Comparison of ENCODE assay signal across 8 mouse cellular contexts in the genomic region with DNA sequence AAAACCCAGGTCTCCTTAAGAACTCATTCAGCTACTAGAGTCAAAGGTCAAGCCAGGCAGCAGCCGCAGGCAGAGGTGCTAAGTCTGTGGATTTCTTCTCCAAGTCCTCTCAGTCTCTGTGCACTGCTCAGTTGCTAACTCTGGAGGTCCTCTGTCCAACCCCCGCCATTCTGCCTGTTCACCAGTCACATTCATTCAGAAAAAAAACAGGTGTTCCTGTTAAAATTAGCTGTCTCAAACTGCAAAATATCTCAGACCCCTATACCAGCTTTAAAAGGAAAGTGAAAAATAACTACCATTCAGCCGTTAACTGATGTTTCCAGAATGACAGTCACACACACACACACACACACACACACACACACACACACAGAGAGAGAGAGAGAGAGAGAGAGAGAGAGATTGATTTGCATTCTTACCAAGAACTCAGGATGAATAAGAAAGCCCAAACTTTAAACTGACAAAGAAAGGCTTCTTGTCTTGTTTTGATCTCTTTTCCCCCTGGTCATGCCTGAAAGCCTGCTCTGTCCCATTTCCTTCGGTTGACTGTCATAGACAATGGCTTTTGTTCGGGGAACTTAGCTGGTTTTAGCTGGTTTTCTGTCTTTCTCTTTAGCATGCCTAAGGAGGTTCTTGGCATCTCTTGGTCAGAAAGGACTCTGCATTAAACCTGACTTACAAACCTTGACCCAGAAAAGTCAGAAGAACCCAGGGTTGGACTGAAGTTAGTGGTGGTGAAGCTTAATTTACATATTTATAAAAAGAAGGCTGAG. TPM values are rescaled to one million over a fixed set of nuclear protein-coding genes. Genes with fewer than 3 reads are reported as not detected.
A peak's percentile ranks its signal among the peaks of the same experiment; 100 is the strongest.
DNase-seq lines count a peak whose midpoint lies in the region; ATAC-seq and TF ChIP-seq lines count a peak whose summit lies in the region.

No protein-coding gene starts in this region.

- H3K36me3 ChIP-seq in heart, embryonic 14.5 days (ENCODE audit: control insufficient read depth, insufficient read depth, low read length) = peaks cover 41% of the 10 kb centered on the region
- H3K36me3 ChIP-seq in ES-E14 (ENCODE audit: control insufficient read depth, insufficient read depth, low read length, poor library complexity, severe bottlenecking) = peaks cover 5% of the 10 kb centered on the region
- H3K36me3 ChIP-seq in forebrain, embryonic 16.5 days (ENCODE audit: control insufficient read depth, insufficient read depth) = no peaks in the 10 kb centered on the region; the same call in 1 of the 2 replicates
- H3K36me3 ChIP-seq in limb, embryonic 12.5 days = peaks cover 21% of the 10 kb centered on the region

- no peaks in the 10 kb centered on the region for H3K9me3 ChIP-seq in heart, embryonic 14.5 days (ENCODE audit: control insufficient read depth, low read length)
- H3K9me3 ChIP-seq in ES-E14 (ENCODE audit: control insufficient read depth, insufficient read depth, low read depth, low read length) = no peaks in the 10 kb centered on the region
- 0 out of 2 replicates have a peak, but pooled peaks cover 2% of the 10 kb centered on the region for H3K9me3 ChIP-seq in forebrain, embryonic 16.5 days (ENCODE audit: control insufficient read depth, low read length)
- no peaks in the 10 kb centered on the region for H3K9me3 ChIP-seq in limb, embryonic 12.5 days

- in situ Hi-C loops in ES-E14 (cut with MboI; ENCODE audit: low sequenced_read_pairs in 2 of 2, unreplicated experiment in 2 of 2) = no loop called here

- H3K27me3 ChIP-seq in heart, embryonic 14.5 days (ENCODE audit: control insufficient read depth, insufficient read depth, low read length) = no peaks in the 10 kb centered on the region
- no peaks in the 10 kb centered on the region for H3K27me3 ChIP-seq in forebrain, embryonic 16.5 days (replicated peaks; ENCODE audit: control insufficient read depth, insufficient read depth, low read length)
- no peaks in the 10 kb centered on the region for H3K27me3 ChIP-seq in limb, embryonic 12.5 days

- 0 out of 4 replicates have a peak overlapping the region, but pooled peaks of 1 of the 2 experiments have one; percentile 17 for H3K27ac ChIP-seq in heart, embryonic 14.5 days (replicated peaks in 1 of 2; ENCODE audit: control insufficient read depth in 1 of 2, insufficient read depth in 1 of 2, low read depth in 2 of 2, low read length in 2 of 2)
- peak overlapping the region; percentile 84 for H3K27ac ChIP-seq in ES-E14 (ENCODE audit: insufficient read depth, low read depth, low read length, poor library complexity, severe bottlenecking)
- no peak overlapping the region for H3K27ac ChIP-seq in forebrain, embryonic 16.5 days (ENCODE audit: low read length)
- peak overlapping the region; percentile 53; the same call in 1 of the 2 replicates for H3K27ac ChIP-seq in limb, embryonic 12.5 days

- no peak for ATAC-seq in heart, embryonic 14.5 days (ENCODE audit: insufficient number of reproducible peaks, insufficient read depth, low FRiP score, low read depth)
- no peak for ATAC-seq in forebrain, embryonic 16.5 days
- no peak for ATAC-seq in limb, embryonic 12.5 days (ENCODE audit: insufficient number of reproducible peaks, insufficient read depth, low FRiP score, low TSS enrichment, low read depth)
- ATAC-seq in megakaryocyte progenitor cell, adult 5-6 weeks (replicated peaks; ENCODE audit: poor library complexity) = no peak

- H3K4me1 ChIP-seq in heart, embryonic 14.5 days (ENCODE audit: control insufficient read depth in 2 of 2, insufficient read depth in 2 of 2, low read length in 2 of 2) = peaks cover 8 to 38% of the 10 kb centered on the region in 2 experiments
- peaks cover 9 to 16% of the 10 kb centered on the region in 2 experiments for H3K4me1 ChIP-seq in ES-E14 (ENCODE audit: control insufficient read depth in 2 of 2, insufficient read depth in 2 of 2, low read length in 2 of 2, poor library complexity in 1 of 2)
- peaks cover 40% of the 10 kb centered on the region for H3K4me1 ChIP-seq in forebrain, embryonic 16.5 days (replicated peaks; ENCODE audit: control insufficient read depth, insufficient read depth, low read length)
- peaks cover 58% of the 10 kb centered on the region for H3K4me1 ChIP-seq in limb, embryonic 12.5 days (replicated peaks)

- peak overlapping the region; percentile 41; the same call in 1 of the 2 replicates for H3K9ac ChIP-seq in heart, embryonic 14.5 days (ENCODE audit: low read length)
- peak overlapping the region; percentile 17; the same call in 1 of the 2 replicates for H3K9ac ChIP-seq in ES-E14 (ENCODE audit: insufficient read depth, low read depth, low read length, poor library complexity, severe bottlenecking)
- no peak overlapping the region for H3K9ac ChIP-seq in forebrain, embryonic 16.5 days (replicated peaks; ENCODE audit: low read depth, low read length)
- H3K9ac ChIP-seq in limb, embryonic 12.5 days (replicated peaks) = no peak overlapping the region

- DNase-seq in heart, adult 18-20 months = no peak
- DNase-seq in ES-E14 (ENCODE audit: low read depth, low spot score) = peak; percentile 84
- DNase-seq in telencephalon, adult 2 months (ENCODE audit: low read depth, low spot score) = peak; percentile 23
- DNase-seq in thymus, postnatal 4 days = no peak

- 31% methylated on average over 5 of the region's 5 CpGs for WGBS in heart, embryonic 14.5 days
- 6% methylated on average over 5 of the region's 5 CpGs for WGBS in forebrain, embryonic 16.5 days
- 28% methylated on average over 5 of the region's 5 CpGs for WGBS in limb, embryonic 12.5 days

- no peak overlapping the region for H3K4me3 ChIP-seq in heart, embryonic 14.5 days (ENCODE audit: control insufficient read depth in 1 of 2, insufficient read depth in 1 of 2, low read depth in 1 of 2, low read length in 2 of 2)
- H3K4me3 ChIP-seq in ES-E14 (ENCODE audit: insufficient read depth in 1 of 2, low read depth in 1 of 2, low read length in 2 of 2, poor library complexity in 1 of 2, severe bottlenecking in 1 of 2) = no peak overlapping the region
- H3K4me3 ChIP-seq in forebrain, embryonic 16.5 days (replicated peaks; ENCODE audit: low read length) = no peak overlapping the region
- no peak overlapping the region for H3K4me3 ChIP-seq in limb, embryonic 12.5 days (replicated peaks)

- H3K4me2 ChIP-seq in heart, embryonic 14.5 days (ENCODE audit: low read length) = peak overlapping the region; percentile 95
- peak overlapping the region; percentile 24 for H3K4me2 ChIP-seq in forebrain, embryonic 16.5 days (ENCODE audit: low read length)
- peak overlapping the region; percentile 97 for H3K4me2 ChIP-seq in limb, embryonic 12.5 days

TF ChIP-seq in ES-E14, 5 proteins besides CTCF, POLR2A, EP300 and RAD21:
- no peak; the same call in 1 of the 2 replicates for TF ChIP-seq CHD2 (IDR thresholded peaks at IDR 0.05; ENCODE audit: low read depth, low read length)
- TF ChIP-seq HCFC1 (IDR thresholded peaks at IDR 0.05; ENCODE audit: borderline replicate concordance, insufficient read depth, low read length) = no peak
- TF ChIP-seq ZC3H11A (IDR thresholded peaks at IDR 0.05; ENCODE audit: borderline replicate concordance, low read depth, low read length) = no peak

RNA-seq across cellular contexts. Expression of gene Tlnrd1, which starts 5.2 kb away (rescaled TPM):
- 14.5 and 14.6 TPM in 2 replicates for polyA plus RNA-seq in heart, embryonic 14.5 days (2014; fragmentation: Nextera tagmentation; extraction: Ambion mirVana)
- 1 to 10 TPM; 8.3 TPM for total RNA-seq in heart, adult 18-20 months (2021)
- 10.4 and 13.2 TPM in 2 replicates for total RNA-seq in ES-E14 (2012; rRNA removed)
- polyA plus RNA-seq in forebrain, embryonic 16.5 days (2015; fragmentation: Nextera tagmentation; extraction: Ambion mirVana) = 4.7 and 5.4 TPM in 2 replicates
- polyA plus RNA-seq in limb, embryonic 12.5 days (2016; fragmentation: Nextera tagmentation; extraction: Ambion mirVana) = 23.0 and 24.3 TPM in 2 replicates
- total RNA-seq in megakaryocyte progenitor cell, adult 5-6 weeks (2015) = 8.3 and 9.3 TPM in 2 replicates
- 4.9 and 5.0 TPM in 2 replicates for total RNA-seq in megakaryocyte progenitor cell, adult 5-6 weeks (2017)

RNA-seq across cellular contexts. Expression of gene Mesd, which starts 5.4 kb away (rescaled TPM):
- 63.5 and 71.5 TPM in 2 replicates for polyA plus RNA-seq in heart, embryonic 14.5 days (2014; fragmentation: Nextera tagmentation; extraction: Ambion mirVana)
- 10 to 100 TPM; 49.3 to 54.9 TPM for total RNA-seq in heart, adult 18-20 months (2021)
- 142 and 228 TPM in 2 replicates for total RNA-seq in ES-E14 (2012; rRNA removed)
- polyA plus RNA-seq in forebrain, embryonic 16.5 days (2015; fragmentation: Nextera tagmentation; extraction: Ambion mirVana) = 64.4 and 72.8 TPM in 2 replicates
- 97.0 and 105 TPM in 2 replicates for polyA plus RNA-seq in limb, embryonic 12.5 days (2016; fragmentation: Nextera tagmentation; extraction: Ambion mirVana)
- 32.4 and 37.6 TPM in 2 replicates for total RNA-seq in megakaryocyte progenitor cell, adult 5-6 weeks (2015)
- total RNA-seq in megakaryocyte progenitor cell, adult 5-6 weeks (2017) = 61.0 and 61.2 TPM in 2 replicates

Comparison
In these comparisons a context has a peak if more than half of its experiments do, and no peak if none do; other contexts are left out.
1. H3K4me2 ChIP-seq: peak in every context shown above with its lines; median percentile 97 in limb, embryonic 12.5 days; 95 in heart, embryonic 14.5 days; 24 in forebrain, embryonic 16.5 days.
2. H3K9ac ChIP-seq: peak in heart, embryonic 14.5 days (single experiment) and ES-E14 (single experiment); none in forebrain, embryonic 16.5 days (single experiment) and limb, embryonic 12.5 days (single experiment).
3. DNase-seq: peak in ES-E14 (single experiment) and telencephalon, adult 2 months (single experiment); none in heart, adult 18-20 months (0 of 2) and thymus, postnatal 4 days (single experiment).